Mouse (Mus musculus) CH12.LX (cell line): ENCODE results near the gene 6030468B19Rik.
"Not testable (repeated sequence)": the region's sequence is repeated elsewhere in the genome, so short reads cannot be mapped to it uniquely, and the experiment has no call there.

Source experiments
- CHD1 ChIP-seq: IDR thresholded peaks from 2 replicates; pipeline ENCODE4 v1.6.1; 2012; ENCODE audit warnings: low read depth, low read length, improper control_type of control experiment, inconsistent platforms
- CTCF ChIP-seq, 2 experiments: IDR thresholded peaks in 1 of 2; conservative IDR thresholded peaks in 1 of 2; 2 replicates each; pipeline ENCODE4 v1.5.1; 2011 to 2012; ENCODE audit warnings: low read depth in 2 of 2, low read length in 2 of 2, improper control_type of control experiment in 1 of 2, inconsistent platforms in 1 of 2, mild to moderate bottlenecking in 1 of 2, moderate library complexity in 1 of 2
- EP300 ChIP-seq: IDR thresholded peaks from 2 replicates; pipeline ENCODE4 v1.6.1; 2011; ENCODE audit warnings: low read length, improper control_type of control experiment
- GABPA ChIP-seq: IDR thresholded peaks from 2 replicates; pipeline ENCODE4 v1.6.1; 2012; ENCODE audit warnings: low read depth, low read length, improper control_type of control experiment, inconsistent platforms; ENCODE audit not compliant: insufficient replicate concordance
- IRF4 ChIP-seq: IDR thresholded peaks from 2 replicates; pipeline ENCODE4 v1.6.1; 2014; ENCODE audit warnings: low read depth, mild to moderate bottlenecking, inconsistent platforms, low read length, improper control_type of control experiment
- JUND ChIP-seq: conservative IDR thresholded peaks from 2 replicates; pipeline ENCODE4 v1.6.1; 2011; ENCODE audit warnings: low read depth, low read length, improper control_type of control experiment
- TBP ChIP-seq: conservative IDR thresholded peaks from 2 replicates; pipeline ENCODE4 v1.6.1; 2011; ENCODE audit warnings: low read depth, low read length, improper control_type of control experiment

- not testable (repeated sequence) for TF ChIP-seq JUND; CTCF (conservative IDR thresholded peaks at IDR 0.05 in 1 of 2, IDR thresholded peaks at IDR 0.05 in 1 of 2; ENCODE audit: low read depth in 2 of 2, low read length in 2 of 2); IRF4; EP300; CHD1; GABPA; TBP
These were observed 18.4 kb downstream of the 6030468B19Rik start for GRCm38 (mm10) chr11:117815850-117816249.
